Mouse (Mus musculus) lung, postnatal 10 days (tissue): Measurements from ENCODE around the gene Ankar.

Experiments
- DNase-seq: peaks from one replicate; pipeline ENCODE4 v3.0.0; 2021

Ankar gene

DNA sequence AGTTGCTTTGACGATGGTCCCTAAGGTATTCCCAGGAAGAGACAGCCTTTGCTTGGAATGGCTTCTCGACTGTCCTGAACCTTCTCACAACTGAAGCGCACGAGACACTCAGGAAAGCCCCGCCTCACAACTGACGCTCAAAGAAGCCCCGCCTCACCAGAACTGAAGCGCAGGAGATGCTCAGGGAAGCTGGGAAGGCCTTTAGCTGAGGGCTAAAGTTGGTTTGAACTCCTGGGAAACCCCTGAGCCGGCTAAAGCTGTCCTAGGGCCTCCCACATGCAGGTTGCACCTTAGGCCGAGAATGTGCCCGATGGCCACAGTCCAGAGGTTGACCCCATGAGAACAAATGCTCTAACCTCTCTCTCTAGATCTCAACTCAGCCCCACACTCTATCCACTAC is at the start of gene Ankar:
Ankar (minus strand) TSS at position 101 of the 400 bp plus-strand sequence.
- DNase-seq, result no peak

DNA sequence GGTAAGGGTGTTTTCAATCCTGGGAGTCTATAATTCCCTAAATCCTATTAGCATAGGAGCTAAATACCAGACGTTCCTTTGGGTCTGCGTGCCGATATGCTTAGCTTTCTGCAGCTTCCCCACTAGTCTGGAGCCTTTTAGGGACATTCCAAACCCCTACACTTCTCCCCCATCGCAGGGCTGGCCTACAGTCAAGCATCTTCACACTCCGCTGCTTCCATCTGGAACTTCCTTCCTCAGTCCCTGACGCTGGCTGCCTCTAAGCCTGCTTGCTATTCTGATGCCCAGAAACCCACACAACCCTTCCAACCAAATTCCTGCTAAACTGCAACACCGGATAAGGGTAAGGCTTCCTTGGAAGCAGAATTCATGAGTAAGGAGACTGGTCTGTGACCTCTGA is 46.0 kb upstream of the Ankar start:
- DNase-seq, result peak; percentile 38

- no peak for DNase-seq
These were observed 44.6 kb upstream of the Ankar start for GRCm38 (mm10) chr1:72744816-72745506.

DNA sequence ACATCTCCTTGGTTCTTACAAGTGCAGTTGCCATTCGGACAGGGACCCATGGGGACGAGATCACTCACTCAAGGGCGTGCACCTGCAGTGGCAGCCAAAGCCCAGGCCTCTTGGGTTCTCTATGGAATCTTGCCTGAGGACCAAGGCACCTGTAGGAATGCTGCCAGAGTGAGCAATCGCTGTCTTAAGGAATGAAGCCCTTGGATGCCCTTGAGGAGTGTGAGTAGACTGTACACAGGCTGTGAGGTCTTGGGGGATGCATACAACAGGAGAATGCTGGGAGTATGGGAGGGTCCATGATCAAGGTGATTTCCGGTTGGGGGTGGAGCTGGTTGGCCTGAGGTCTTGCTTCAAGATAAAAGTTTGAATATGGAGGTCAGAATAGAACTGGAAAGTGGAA is 41.0 kb upstream of the Ankar start:
- DNase-seq, result no peak

- DNase-seq, result peak; percentile 29
These were observed 39.3 kb upstream of the Ankar start for GRCm38 (mm10) chr1:72739681-72740063.

DNA sequence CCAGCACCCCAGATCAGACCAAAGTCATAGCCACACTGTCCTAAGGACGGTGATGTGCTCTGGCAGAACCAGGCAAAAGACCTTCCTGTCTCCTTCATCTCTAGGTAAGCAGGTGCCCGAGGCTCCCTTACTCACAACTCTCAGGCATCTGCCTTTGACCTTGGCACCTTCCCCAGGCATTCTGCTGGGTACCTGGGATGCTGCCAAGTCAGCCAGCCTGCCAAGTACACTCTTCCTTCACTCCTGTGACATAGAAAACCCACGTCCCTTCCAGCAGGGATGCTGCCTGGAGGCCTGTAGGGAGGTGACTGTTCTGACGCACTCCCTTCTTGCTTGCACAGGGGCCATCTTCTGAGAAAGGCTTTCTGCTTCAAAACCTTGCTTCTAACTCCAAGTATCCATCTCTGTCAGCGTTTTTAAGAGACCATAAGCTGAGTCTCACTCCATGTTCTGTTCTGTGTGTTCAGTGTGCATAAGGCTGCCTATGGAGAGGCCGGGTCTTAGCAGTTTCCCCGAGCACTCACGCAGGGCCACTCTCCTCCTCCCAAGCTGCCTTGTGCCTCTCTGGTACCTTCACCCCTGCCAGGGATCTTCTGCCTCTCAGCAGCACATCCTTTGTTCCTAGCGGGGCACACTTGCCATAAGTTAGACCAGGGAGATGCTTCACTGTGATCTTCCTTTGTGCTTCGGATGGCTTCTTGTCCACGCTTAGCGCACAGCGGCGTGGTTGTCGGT is 38.7 kb upstream of the Ankar start:
- peak; percentile 32 for DNase-seq

DNA sequence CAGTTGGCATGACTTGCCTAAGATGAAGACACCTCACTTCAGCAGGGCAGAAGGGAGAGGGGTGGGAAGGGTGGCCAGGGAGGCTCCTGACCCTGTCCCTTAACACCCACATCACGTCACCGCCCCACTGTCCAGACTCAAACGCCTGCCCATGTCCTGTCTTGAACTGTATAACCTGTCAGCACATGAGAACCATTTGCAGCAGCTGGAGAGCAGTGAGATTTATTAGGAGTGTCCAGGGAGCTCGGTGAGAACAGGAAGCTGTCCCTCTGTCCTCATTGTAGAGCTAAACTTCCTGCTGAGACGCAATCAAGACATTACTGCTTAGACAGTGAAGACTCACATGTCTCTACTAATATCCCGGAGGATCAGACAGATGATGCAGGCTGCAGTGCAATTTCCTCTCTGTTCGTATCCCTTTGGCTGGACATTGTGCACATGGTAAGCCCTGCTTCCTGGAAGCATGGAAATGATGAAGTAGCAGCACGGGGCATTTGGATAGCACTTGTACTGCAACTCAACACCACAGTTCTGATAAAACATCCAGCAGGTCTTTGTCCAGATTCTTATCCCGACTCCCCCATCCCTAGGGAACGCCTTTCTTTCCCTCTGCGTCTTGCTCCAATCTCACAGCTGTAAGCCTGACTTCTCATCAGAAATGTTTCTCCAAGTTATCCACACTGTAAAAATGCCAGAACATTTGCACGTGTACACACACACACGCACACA is 36.2 kb upstream of the Ankar start:
- peak; percentile 49 for DNase-seq

DNA sequence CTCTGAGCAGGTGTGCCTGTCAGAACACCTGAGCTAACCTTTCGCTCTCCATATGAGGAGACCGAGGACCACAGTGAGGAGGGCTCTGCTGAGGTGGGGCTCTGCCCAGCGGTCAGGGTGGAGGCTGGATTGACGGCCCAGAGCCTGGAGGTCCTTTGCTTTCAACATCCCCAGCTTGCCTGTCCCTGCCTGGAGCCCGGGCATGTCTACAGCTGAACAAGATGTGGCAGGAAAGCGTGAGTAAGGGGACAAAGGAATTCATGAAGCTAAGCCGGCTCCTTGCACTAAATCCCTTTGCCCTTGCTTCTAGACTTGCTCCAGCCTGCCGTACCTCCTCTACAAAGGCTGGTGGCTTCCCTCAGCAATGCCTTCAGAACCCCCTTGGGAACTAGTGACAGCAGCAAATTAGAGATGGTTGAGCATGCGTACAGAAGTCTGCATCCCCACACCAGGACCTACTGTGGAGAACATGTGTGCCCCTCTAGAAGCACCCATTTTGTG is 32.9 kb upstream of the Ankar start:
- DNase-seq, result no peak

DNA sequence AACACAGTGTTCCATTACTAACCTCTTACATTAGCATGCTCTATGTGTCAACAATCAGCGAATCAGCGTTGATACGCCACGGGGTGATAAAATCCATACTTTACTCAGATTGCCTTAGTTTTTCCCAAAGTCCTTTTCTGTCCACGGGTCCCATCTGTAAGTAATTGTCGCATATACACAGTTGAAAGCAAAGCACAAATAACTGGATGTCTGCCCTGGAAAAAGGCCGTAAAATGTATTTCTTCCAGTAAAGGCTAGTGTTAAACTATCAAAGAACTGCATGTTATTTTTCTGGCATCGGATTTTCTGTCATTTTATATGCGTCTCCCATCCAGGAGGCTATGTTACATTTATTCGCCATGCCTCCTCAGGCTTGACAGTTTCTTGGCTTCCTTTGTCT is 29.7 kb upstream of the Ankar start:
- no peak for DNase-seq

DNA sequence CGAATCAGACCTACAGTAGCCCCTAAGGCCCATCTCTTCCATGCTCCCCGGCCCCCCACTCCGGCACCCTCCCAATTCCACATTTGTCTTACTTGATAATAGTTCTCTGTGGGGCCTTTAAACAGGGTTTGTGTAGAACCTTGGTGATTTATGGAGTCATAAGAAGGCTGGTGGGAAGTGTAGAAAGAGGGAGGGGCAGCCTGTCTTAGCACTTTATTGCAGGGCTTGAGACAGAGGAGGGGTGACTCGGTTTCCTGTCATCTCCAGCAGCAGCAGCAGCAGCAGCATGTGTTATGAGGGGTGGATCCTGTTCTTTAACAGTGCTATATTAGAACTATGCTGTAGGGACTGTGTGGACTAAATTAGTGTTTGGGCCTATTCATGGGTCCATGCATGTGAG is 28.4 kb upstream of the Ankar start:
- no peak for DNase-seq

DNA sequence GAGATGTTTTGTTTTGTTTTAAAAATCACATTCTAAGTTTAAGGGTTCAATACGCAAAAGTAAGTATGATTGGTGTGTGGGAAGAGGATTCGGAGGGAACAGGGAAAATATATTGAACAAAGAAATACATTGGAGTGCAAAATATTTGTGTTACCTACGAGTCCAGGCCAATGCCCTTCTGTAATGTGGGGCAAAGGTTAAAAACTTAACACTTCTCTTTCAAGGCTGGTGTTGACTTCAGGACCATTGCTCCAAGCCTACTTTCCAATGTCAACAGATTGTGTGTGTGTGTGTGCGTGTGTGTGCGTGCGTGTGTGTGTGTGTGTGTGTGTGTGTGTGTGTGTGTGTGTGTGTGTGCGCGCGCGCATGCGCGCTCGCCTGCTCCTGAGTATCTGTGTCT is 25.6 kb upstream of the Ankar start:
- DNase-seq, result no peak

DNA sequence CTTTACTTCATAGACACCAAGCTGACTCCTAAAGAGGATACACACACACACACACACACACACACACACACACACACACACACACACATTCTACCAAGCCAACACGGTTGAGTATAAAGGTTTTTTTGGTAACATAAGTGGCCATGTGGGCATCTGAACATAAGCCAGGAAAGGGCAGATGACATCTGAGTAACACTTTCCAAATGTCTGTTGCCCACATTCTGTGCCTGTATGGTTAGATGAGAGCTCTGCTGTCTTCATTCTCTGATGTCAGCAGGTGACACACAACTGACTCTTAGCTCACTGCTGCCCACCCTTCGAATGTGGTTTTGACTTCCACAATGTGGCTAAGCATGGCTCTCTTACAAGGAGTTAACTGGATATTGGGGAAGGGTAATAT is 24.0 kb upstream of the Ankar start:
- DNase-seq, result no peak

DNA sequence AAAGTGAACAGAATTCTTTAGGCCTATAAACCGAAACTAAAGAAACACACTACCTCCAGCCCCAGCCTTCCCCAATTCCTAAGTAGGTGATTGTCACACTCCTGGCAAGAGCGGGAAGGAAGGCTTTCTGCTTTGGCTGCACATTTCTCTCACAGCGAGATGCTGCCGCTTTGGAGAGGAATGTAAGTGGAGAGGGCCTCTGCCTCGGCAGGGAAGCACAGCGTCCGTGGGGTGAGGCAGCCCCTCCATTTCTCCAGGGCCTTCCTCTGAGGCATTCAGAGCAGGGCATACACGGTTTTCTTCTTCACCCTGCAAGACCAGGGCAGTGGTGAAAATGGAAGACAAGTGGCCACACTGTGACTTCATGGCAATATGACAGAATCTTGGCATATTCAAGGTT is 22.3 kb upstream of the Ankar start:
- no peak for DNase-seq

GRCm38 (mm10) chr1:72720115-72720725 is 19.8 kb upstream of the Ankar start:
- DNase-seq, result peak; percentile 42

DNA sequence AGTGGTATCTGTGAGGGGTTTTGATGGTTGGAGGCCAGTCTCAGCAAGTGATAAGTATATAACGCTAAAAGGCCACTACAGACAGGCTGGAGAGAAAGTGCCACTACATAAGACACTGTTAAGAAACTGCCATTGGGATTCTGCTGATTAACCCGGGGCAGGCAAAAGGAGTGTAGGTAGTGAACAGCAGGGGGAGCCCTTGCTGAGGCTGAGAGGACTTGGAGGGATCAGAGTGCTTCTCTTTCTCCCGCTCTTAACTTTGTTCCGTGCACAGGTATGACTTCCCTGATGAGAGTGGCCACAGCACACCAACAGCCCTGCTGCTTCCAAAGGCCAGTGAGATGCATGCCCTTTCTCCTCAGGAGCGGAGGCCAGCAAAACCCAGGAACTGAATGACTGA is 18.5 kb upstream of the Ankar start:
- peak; percentile 64 for DNase-seq

- DNase-seq, result no peak
These were observed 17.2 kb upstream of the Ankar start for GRCm38 (mm10) chr1:72717540-72717939.

DNA sequence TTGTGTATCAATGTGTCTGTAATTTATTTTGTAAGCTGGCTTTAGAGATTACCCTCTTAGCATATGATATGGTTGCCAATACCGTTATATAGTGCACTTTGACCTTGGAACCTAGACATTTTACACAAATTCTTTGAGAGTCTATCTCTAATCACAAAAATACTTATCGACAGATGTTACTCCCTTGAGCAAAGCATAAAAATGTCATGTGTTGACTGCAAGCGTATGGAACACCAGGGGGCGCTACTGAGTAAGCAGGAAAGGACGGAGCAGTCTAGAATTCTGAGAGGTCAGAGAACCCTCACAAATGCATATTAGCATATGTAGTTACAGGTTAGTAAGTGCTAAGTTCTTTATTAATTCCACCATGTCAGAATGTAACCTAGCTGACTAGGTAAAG is 16.5 kb upstream of the Ankar start:
- DNase-seq, result peak; percentile 86

DNA sequence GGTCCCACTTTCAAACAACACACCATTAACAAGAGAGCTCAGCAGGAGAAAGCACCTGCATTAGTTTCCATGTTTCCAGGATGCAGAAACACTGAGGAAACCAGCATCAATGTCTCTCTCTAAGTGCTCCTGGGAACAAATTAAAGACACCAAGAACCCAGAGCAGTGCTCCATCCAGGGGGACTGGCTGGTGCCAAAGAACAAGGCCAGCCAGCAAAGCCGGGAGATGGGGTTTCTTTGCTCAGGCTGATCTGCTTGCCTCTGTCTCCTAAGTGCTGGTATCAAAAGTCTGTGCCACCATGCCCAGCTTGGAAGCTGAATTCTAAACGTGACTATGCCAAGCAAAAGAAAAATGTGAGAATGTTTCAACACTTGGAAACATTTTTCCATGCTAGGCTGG is 16.0 kb upstream of the Ankar start:
- DNase-seq, result no peak

DNA sequence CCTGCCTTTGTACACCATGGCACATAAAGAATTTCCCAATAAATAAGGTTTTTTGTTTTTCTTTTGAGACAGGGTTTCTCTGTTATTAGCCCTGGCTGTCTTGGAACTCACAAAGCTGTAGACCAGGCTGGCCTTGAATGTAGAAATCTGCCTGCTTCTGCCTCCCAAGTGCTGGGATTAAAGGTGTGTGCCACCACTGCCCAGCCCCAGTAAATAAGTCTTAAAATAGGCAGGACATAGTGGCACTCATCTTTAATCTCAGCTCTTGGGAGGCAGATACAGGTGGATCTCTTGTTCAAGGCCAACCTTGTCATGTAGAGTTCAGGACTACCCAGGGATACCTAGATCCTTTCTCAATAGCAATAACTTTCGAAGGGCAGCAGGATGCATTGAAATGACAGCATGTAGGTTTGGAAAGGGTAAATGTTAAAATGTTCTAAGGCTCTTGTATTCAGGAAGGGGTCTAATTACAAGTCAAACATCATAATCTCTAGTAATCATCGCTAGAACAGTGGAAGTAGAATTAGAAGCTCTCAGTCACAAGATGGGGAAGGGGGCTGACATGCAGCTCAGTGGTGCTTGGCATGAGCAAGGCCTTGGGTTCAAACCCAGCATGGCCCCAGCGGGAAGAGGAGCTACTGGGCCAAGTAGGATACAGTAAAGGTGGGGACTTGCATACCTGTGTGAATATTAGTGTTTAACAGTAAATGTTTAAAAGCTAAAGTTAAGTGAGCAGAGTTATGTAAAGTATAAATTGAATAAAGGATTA is 15.4 kb upstream of the Ankar start:
- DNase-seq, result no peak

DNA sequence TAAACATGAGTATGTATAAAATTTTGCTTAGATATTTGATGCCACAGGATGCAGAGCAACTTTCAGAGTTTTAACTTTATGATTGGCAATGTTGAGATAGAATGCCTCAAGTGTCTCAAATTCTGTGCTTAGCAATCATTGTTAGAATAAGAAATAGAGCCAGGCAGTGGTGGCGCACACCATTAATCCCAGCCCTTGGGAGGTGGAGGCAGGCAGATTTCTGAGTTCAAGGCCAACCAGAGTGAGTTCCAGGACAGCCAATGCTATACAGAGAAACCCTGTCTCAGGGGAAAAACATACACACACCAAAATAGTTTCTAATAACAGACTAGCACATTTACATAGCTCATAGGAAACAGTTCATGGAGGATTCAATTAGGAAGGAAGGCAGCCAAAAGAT is 14.7 kb upstream of the Ankar start:
- DNase-seq, result no peak

DNA sequence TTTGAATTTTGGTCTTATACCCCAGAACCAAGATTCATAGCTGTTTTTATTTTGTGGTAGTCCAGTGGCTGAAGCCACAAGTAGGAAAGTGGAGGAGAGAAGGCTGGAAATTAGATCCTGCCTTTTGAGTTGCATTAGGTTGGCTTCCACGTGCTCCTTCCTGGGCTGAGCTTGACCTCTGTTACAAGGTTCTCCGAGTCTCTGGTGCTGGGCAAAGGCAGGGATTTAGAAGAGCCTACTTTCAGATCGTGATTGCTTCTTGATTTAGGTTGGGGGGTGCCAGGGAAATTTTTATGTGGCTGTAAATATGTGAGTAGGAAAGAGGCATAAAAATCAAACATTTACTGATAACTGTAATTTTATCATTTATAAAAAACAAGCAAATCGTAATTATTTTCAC is 14.2 kb upstream of the Ankar start:
- DNase-seq, result no peak

GRCm38 (mm10) chr1:72711684-72712083 is 11.3 kb upstream of the Ankar start:
- no peak for DNase-seq
